In genomic region chr1:108572765-108573164, GRCm38 (mm10) we compare ENCODE assay signal across 15 mouse cellular contexts.
"Had no signal": no experiment of that assay in that cellular context is flagged by ENCODE, and none has a peak within 500 bp of the region (broad histone marks: within the 10 kb centered on the region; RNA-seq: fewer than 3 reads in every experiment).

No protein-coding gene starts in this region.

- H3K9me3 ChIP-seq: limb, embryonic 15.5 days; liver, embryonic 12.5 days; megakaryocyte, embryonic 14.5 days; midbrain, embryonic 12.5 days; stomach, embryonic 15.5 days had no signal

- ATAC-seq: liver, embryonic 12.5 days; midbrain, embryonic 16.5 days had no signal

- H3K27me3 ChIP-seq: limb, embryonic 15.5 days; liver, embryonic 12.5 days; megakaryocyte, embryonic 14.5 days; midbrain, embryonic 12.5 days; stomach, embryonic 15.5 days had no signal

- H3K27ac ChIP-seq: kidney, postnatal 0 days; layer of hippocampus, adult 2 months; limb, embryonic 15.5 days; liver, embryonic 12.5 days; macrophage; midbrain, embryonic 12.5 days; stomach, embryonic 15.5 days had no signal

- H3K9ac ChIP-seq: limb, embryonic 15.5 days; liver, embryonic 12.5 days; lung, embryonic 14.5 days; midbrain, embryonic 12.5 days; stomach, embryonic 15.5 days had no signal

- DNase-seq: kidney, adult 9 months; kidney, postnatal 36 days; left cerebral cortex, postnatal 4 days; lung, embryonic 14.5 days; lung, postnatal 10 days; right cerebral cortex, postnatal 14 days had no signal

- H3K4me2 ChIP-seq: limb, embryonic 15.5 days; liver, embryonic 12.5 days; lung, embryonic 14.5 days; midbrain, embryonic 12.5 days; stomach, embryonic 15.5 days had no signal

- H3K4me1 ChIP-seq: limb, embryonic 15.5 days; liver, embryonic 12.5 days; megakaryocyte, embryonic 14.5 days; midbrain, embryonic 12.5 days; stomach, embryonic 15.5 days had no signal

- H3K4me3 ChIP-seq: layer of hippocampus, adult 2 months; limb, embryonic 15.5 days; liver, embryonic 12.5 days; megakaryocyte, embryonic 14.5 days; midbrain, embryonic 12.5 days; stomach, embryonic 15.5 days had no signal

- H3K36me3 ChIP-seq: limb, embryonic 15.5 days; liver, embryonic 12.5 days; midbrain, embryonic 12.5 days; stomach, embryonic 15.5 days had no signal
